Mouse (Mus musculus): ENCODE data around the gene Psapl1. TPM values are rescaled to one million over a fixed set of nuclear protein-coding genes. Genes with fewer than 3 reads are reported as not detected.
"Not testable (repeated sequence)": the region's sequence is repeated elsewhere in the genome, so short reads cannot be mapped to it uniquely, and the experiment has no call there.

Psapl1 gene
- total RNA-seq, 2 experiments from 2014 or later = not detected

GRCm38 (mm10) chr5:36199519-36199918 lies 4.3 kb upstream of the Psapl1 start:
- no peak for ATAC-seq (replicated peaks; ENCODE audit: poor library complexity, severe bottlenecking)

GRCm38 (mm10) chr5:36202781-36203180 lies 1.0 kb upstream of the Psapl1 start:
- ATAC-seq (replicated peaks; ENCODE audit: poor library complexity, severe bottlenecking) = no peak

GRCm38 (mm10) chr5:36203421-36203820 lies 400 bp upstream of the Psapl1 start:
- no peak for ATAC-seq (replicated peaks; ENCODE audit: poor library complexity, severe bottlenecking)

GRCm38 (mm10) chr5:36205397-36205796 lies 1.6 kb downstream of the Psapl1 start:
- ATAC-seq (replicated peaks; ENCODE audit: poor library complexity, severe bottlenecking) = no peak

DNA sequence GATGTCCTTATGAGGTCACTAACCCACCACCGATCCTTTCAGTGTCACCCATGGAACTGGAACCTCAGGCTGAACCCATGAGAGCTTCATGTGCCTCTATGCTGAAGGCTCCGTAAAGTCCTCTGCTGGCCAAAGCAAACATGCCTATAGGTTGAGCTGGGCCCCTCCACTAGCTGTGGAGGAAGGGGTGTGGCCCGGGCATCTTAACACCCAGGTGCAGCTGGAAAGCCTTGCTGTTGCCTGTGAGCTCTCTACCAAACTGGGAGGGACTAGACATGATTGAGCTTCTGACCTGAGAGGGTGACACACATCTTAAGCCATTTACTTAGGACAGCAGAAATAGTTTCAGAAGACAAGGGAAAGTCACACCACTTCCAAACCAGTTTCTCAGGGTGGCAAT lies 5.0 kb downstream of the Psapl1 start:
- ATAC-seq (replicated peaks; ENCODE audit: poor library complexity, severe bottlenecking) = no peak

DNA sequence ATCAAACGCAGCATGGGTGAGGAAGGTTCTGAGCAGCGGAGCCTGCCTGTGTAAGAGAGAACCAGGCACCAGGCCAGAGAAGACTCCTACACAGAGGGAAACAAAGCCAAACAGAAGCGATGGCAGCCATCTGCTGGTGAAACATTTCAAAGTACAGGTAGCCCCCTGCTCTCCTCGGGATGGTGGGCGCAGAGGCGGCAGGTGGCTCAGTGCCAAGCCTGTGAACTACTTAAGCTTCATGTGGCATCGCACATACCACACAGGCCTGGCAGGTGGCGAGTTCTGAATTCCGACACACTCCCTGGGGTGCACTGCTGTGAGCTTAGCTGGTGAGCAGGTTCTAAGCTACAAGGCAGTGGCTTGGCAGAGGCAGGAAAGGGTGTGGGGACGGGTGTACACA lies 9.5 kb downstream of the Psapl1 start:
- no peak for ATAC-seq (replicated peaks; ENCODE audit: poor library complexity, severe bottlenecking)

DNA sequence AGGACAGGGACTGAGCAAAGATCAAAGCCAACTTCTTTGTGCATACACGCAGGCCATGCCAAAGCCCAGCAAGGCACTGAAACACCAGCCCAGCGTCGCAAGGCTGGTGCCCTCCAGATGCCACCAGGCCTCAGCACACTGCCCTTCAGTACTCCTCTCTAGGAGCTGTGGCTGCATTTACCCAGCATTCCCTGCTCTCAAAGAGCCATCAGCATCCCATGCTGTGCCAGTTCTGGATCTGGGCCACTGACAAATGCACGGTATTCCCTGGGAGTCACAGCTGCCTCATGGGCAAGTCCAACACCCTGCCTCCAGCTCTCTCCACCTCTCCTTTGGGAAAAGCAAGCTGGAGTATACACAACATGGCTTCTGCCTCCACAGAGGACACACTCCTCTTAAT lies 16.3 kb downstream of the Psapl1 start:
- ATAC-seq (replicated peaks; ENCODE audit: poor library complexity, severe bottlenecking) = no peak

GRCm38 (mm10) chr5:36220626-36221025 lies 16.8 kb downstream of the Psapl1 start:
- ATAC-seq (replicated peaks; ENCODE audit: poor library complexity, severe bottlenecking) = no peak

- no peak for ATAC-seq (replicated peaks; ENCODE audit: poor library complexity, severe bottlenecking)
Observed at GRCm38 (mm10) chr5:36223787-36224186, 20.0 kb downstream of the Psapl1 start.

- no peak for ATAC-seq (replicated peaks; ENCODE audit: poor library complexity, severe bottlenecking)
Observed at GRCm38 (mm10) chr5:36225855-36226254, 22.0 kb downstream of the Psapl1 start.

- ATAC-seq (replicated peaks; ENCODE audit: poor library complexity, severe bottlenecking) = no peak
Observed at GRCm38 (mm10) chr5:36226296-36226695, 22.5 kb downstream of the Psapl1 start.

GRCm38 (mm10) chr5:36228405-36229370 lies 24.9 kb downstream of the Psapl1 start:
- no peak for ATAC-seq (replicated peaks; ENCODE audit: poor library complexity, severe bottlenecking)

- ATAC-seq (replicated peaks; ENCODE audit: poor library complexity, severe bottlenecking) = no peak
Observed at GRCm38 (mm10) chr5:36230301-36230780, 26.5 kb downstream of the Psapl1 start.

DNA sequence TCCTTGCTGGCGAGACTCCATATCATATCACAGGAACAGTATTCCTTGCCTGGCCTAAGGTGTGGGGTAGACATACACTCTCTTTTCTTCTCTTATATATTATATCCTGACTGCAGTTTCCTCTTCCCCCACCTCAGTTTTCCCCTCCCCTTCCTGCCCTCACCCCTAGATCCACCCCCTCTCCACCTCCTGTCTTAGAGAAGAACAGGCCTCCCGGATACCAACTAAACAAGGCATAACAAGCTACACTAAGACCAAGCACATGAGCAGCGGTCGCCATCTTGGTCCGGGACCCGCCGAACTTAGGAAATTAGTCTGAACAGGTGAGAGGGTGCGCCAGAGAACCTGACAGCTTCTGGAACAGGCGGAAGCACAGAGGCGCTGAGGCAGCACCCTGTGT lies 33.7 kb downstream of the Psapl1 start:
- not testable (repeated sequence) for ATAC-seq (replicated peaks; ENCODE audit: poor library complexity, severe bottlenecking)

DNA sequence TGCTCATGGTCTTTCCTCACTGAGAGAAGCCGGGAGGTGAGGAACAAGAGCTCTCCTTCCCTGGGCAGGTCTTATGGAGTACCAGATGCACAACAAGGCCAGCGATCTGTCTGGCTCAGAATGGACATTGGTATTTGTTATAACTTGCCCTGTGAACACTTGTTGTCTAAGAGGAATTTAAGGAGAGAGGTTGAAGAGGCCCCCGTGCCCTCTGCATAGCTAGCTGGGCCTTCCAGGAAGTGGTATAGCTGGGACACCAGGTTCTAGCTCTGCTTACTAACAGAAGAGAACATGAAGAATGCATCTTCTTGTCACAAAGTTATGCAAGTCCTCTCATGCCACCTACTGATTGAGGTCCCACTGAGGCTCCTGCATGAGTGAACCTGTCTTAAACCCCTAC lies 44.2 kb downstream of the Psapl1 start:
- no peak for ATAC-seq (replicated peaks; ENCODE audit: poor library complexity, severe bottlenecking)

GRCm38 (mm10) chr5:36252746-36253504 lies 49.1 kb downstream of the Psapl1 start:
- no peak for ATAC-seq (replicated peaks; ENCODE audit: poor library complexity, severe bottlenecking)

GRCm38 (mm10) chr5:36254642-36255516 lies 51.1 kb downstream of the Psapl1 start:
- ATAC-seq (replicated peaks; ENCODE audit: poor library complexity, severe bottlenecking) = no peak

Measured in granulocyte monocyte progenitor cell, adult 5-6 weeks (primary cell).